Mouse (Mus musculus): ENCODE results near the gene Rbms1.

Gene Rbms1

GRCm38 (mm10) chr2:60962671-60963421, at the start of gene Rbms1:
Rbms1 (minus strand) TSS chr2:60963192.
- DNase-seq (ENCODE audit: low spot score): peak; percentile 62

GRCm38 (mm10) chr2:61012249-61012828, 49.3 kb upstream of the Rbms1 start:
- no peak for DNase-seq (ENCODE audit: low spot score)

GRCm38 (mm10) chr2:60986286-60986685, 23.3 kb upstream of the Rbms1 start:
- no peak for DNase-seq (ENCODE audit: low spot score)

GRCm38 (mm10) chr2:60978538-60979313, 15.7 kb upstream of the Rbms1 start:
- no peak for DNase-seq (ENCODE audit: low spot score)

GRCm38 (mm10) chr2:60972189-60972814, 9.3 kb upstream of the Rbms1 start:
- DNase-seq (ENCODE audit: low spot score): no peak

GRCm38 (mm10) chr2:60963616-60964015, 624 bp upstream of the Rbms1 start:
- DNase-seq (ENCODE audit: low spot score): no peak

GRCm38 (mm10) chr2:60962001-60962670, 856 bp downstream of the Rbms1 start:
- DNase-seq (ENCODE audit: low spot score): peak; percentile 54

GRCm38 (mm10) chr2:60961281-60961680, 1.7 kb downstream of the Rbms1 start:
- no peak for DNase-seq (ENCODE audit: low spot score)

GRCm38 (mm10) chr2:60948241-60948640, 14.8 kb downstream of the Rbms1 start:
- DNase-seq (ENCODE audit: low spot score): no peak

GRCm38 (mm10) chr2:60947817-60948216, 15.2 kb downstream of the Rbms1 start:
- DNase-seq (ENCODE audit: low spot score): no peak

GRCm38 (mm10) chr2:60940454-60940961, 22.5 kb downstream of the Rbms1 start:
- no peak for DNase-seq (ENCODE audit: low spot score)

- DNase-seq (ENCODE audit: low spot score): no peak
Measured at GRCm38 (mm10) chr2:60939957-60940356, 23.0 kb downstream of the Rbms1 start.

GRCm38 (mm10) chr2:60936910-60937309, 26.1 kb downstream of the Rbms1 start:
- DNase-seq (ENCODE audit: low spot score): no peak

- DNase-seq (ENCODE audit: low spot score): no peak
Measured at GRCm38 (mm10) chr2:60928948-60929347, 34.0 kb downstream of the Rbms1 start.

GRCm38 (mm10) chr2:60927906-60928775, 34.9 kb downstream of the Rbms1 start:
- no peak for DNase-seq (ENCODE audit: low spot score)

- no peak for DNase-seq (ENCODE audit: low spot score)
Measured at GRCm38 (mm10) chr2:60925063-60925462, 37.9 kb downstream of the Rbms1 start.

- no peak for DNase-seq (ENCODE audit: low spot score)
Measured at GRCm38 (mm10) chr2:60923756-60924544, 39.0 kb downstream of the Rbms1 start.

- no peak for DNase-seq (ENCODE audit: low spot score)
Measured at GRCm38 (mm10) chr2:60923111-60923510, 39.9 kb downstream of the Rbms1 start.

- no peak for DNase-seq (ENCODE audit: low spot score)
Measured at GRCm38 (mm10) chr2:60922351-60922750, 40.6 kb downstream of the Rbms1 start.

- DNase-seq (ENCODE audit: low spot score): no peak
Measured at GRCm38 (mm10) chr2:60920076-60920475, 42.9 kb downstream of the Rbms1 start.
